Mouse (Mus musculus) liver, postnatal 0 days (tissue): ENCODE measurements around the gene Cir1. TPM values are rescaled to one million over a fixed set of nuclear protein-coding genes. Genes with fewer than 3 reads are reported as not detected.
A peak's percentile ranks its signal among the peaks of the same experiment; 100 is the strongest.

Source experiments
- ATAC-seq: fragments of 200-750 bp; cut with Nextera tagmentation; 2 replicates; pipeline ENCODE4 v1.8.0; 2017; ENCODE audit warnings: mild to moderate bottlenecking, moderate library complexity
- DNase-seq: peaks from one replicate; pipeline ENCODE4 v3.0.0-alpha.2; 2016
- H3K27ac ChIP-seq: fragments of 300-500 bp; sonication (generic); 2 replicates; pipeline ENCODE4 v1.5.1; 2014; ENCODE audit warnings: antibody characterized with exemption, moderate library complexity, mild to moderate bottlenecking, low read depth
- H3K27me3 ChIP-seq: fragments of 300-500 bp; sonication (generic); 2 replicates; pipeline ENCODE4 v1.6.1; 2014; ENCODE audit warnings: low read length, control low read depth, mixed read lengths; ENCODE audit not compliant: insufficient read depth
- H3K36me3 ChIP-seq: fragments of 300-500 bp; sonication (generic); replicated peaks from 2 replicates; pipeline ENCODE4 v1.6.1; 2014; ENCODE audit warnings: mild to moderate bottlenecking, control low read depth, low read length, moderate library complexity, mixed read lengths; ENCODE audit not compliant: insufficient read depth
- H3K4me1 ChIP-seq: fragments of 300-500 bp; sonication (generic); 2 replicates; pipeline ENCODE4 v1.6.1; 2014; ENCODE audit warnings: antibody characterized with exemption, mild to moderate bottlenecking, control low read depth; ENCODE audit not compliant: insufficient read depth
- H3K4me2 ChIP-seq: fragments of 300-500 bp; sonication (generic); 2 replicates; pipeline ENCODE4 v1.6.1; 2014; ENCODE audit warnings: low read depth, mild to moderate bottlenecking, low read length, moderate library complexity, mixed read lengths
- H3K4me3 ChIP-seq: fragments of 300-500 bp; sonication (generic); 2 replicates; pipeline ENCODE4 v1.5.1; 2014; ENCODE audit warnings: low read depth, low read length
- H3K9ac ChIP-seq: fragments of 300-500 bp; sonication (generic); replicated peaks from 2 replicates; pipeline ENCODE4 v1.6.1; 2014; ENCODE audit warnings: mild to moderate bottlenecking, moderate library complexity
- H3K9me3 ChIP-seq: fragments of 300-500 bp; sonication (generic); 2 replicates; pipeline ENCODE4 v1.6.1; 2016; ENCODE audit warnings: mild to moderate bottlenecking, control low read depth, low read length, mixed read lengths
- CTCF ChIP-seq: sonication (generic); IDR thresholded peaks from 2 replicates; pipeline ENCODE4 v1.5.1; 2016; ENCODE audit warnings: antibody characterized with exemption, low read depth
- EP300 ChIP-seq: IDR thresholded peaks from 2 replicates; pipeline ENCODE4 v1.6.1; 2016; ENCODE audit warnings: antibody characterized with exemption, low read depth, mild to moderate bottlenecking
- WGBS: fragments of 180-500 bp; shearing (Covaris S2); extraction: QIAGEN DNeasy Blood & Tissue Kit; methylation state at CpG from one replicate; pipeline ENCODE4 v1.1.7; 2014; ENCODE audit not compliant: insufficient replicate concordance; 5-methylcytosine and 5-hydroxymethylcytosine counted together
- polyA plus RNA-seq: library from polyadenylated mRNA; unstranded; fragments of >200 nt; fragmentation: Nextera tagmentation; extraction: Ambion mirVana; gene quantifications from 2 replicates; pipeline ENCODE4 v1.2.1, GENCODE M21; 2015

Gene Cir1
- 18.4 and 21.4 TPM in 2 replicates for polyA plus RNA-seq

GRCm38 (mm10) chr2:73312152-73313116, at the start of gene Cir1, which contains the start of gene Scrn3:
Cir1 (minus strand) TSS chr2:73312701.
Scrn3 (plus strand) TSS chr2:73312601.
- no peaks in the 10 kb centered on the region for H3K27me3 ChIP-seq
- peak within 1 kb of the TSS; percentile 81 for H3K9ac ChIP-seq
- no peak for TF ChIP-seq EP300
- TF ChIP-seq CTCF: no peak
- peak within 1 kb of the TSS; percentile 93 for H3K27ac ChIP-seq
- ATAC-seq: peak; percentile 95
- peak within 1 kb of the TSS; percentile 78 for H3K4me3 ChIP-seq
- H3K9me3 ChIP-seq: no peaks in the 10 kb centered on the region
- under 1% methylated on average over 64 of the region's 64 CpGs for WGBS
- H3K4me1 ChIP-seq: peaks cover 13% of the 10 kb centered on the region; the same call in 1 of the 2 replicates
- DNase-seq: peak; percentile 96
- peak within 1 kb of the TSS; percentile 72 for H3K4me2 ChIP-seq
- H3K36me3 ChIP-seq: peaks cover 32% of the 10 kb centered on the region

GRCm38 (mm10) chr2:73360536-73360935, 48.0 kb upstream of the Cir1 start:
- DNase-seq: no peak
- H3K36me3 ChIP-seq: peaks cover 5% of the 10 kb centered on the region; the same call in 1 of the 2 replicates
- no peak overlapping the region for H3K4me2 ChIP-seq
- WGBS: 75% methylated on average over 2 of the region's 2 CpGs
- peaks cover 9% of the 10 kb centered on the region for H3K4me1 ChIP-seq
- no peak overlapping the region for H3K9ac ChIP-seq
- ATAC-seq: no peak
- H3K27ac ChIP-seq: peak overlapping the region; percentile 68
- H3K9me3 ChIP-seq: no peaks in the 10 kb centered on the region
- H3K27me3 ChIP-seq: no peaks in the 10 kb centered on the region
- no peak overlapping the region for H3K4me3 ChIP-seq
- TF ChIP-seq CTCF (no peak), EP300 (no peak)

GRCm38 (mm10) chr2:73359941-73360340, 47.4 kb upstream of the Cir1 start:
- peak; percentile 100 for ATAC-seq
- H3K27me3 ChIP-seq: no peaks in the 10 kb centered on the region
- 0 out of 2 replicates have a peak, but pooled peaks have one; percentile 6 for TF ChIP-seq CTCF
- peak; percentile 88 for TF ChIP-seq EP300
- H3K27ac ChIP-seq: peak overlapping the region; percentile 68
- H3K4me1 ChIP-seq: peaks cover 9% of the 10 kb centered on the region
- WGBS: 59% methylated on average over 5 of the region's 5 CpGs
- H3K4me3 ChIP-seq: no peak overlapping the region
- peak overlapping the region; percentile 44 for H3K4me2 ChIP-seq
- DNase-seq: peak; percentile 53
- no peaks in the 10 kb centered on the region for H3K9me3 ChIP-seq
- H3K36me3 ChIP-seq: peaks cover 5% of the 10 kb centered on the region; the same call in 1 of the 2 replicates
- no peak overlapping the region for H3K9ac ChIP-seq

GRCm38 (mm10) chr2:73357004-73357403, 44.5 kb upstream of the Cir1 start:
- Histone ChIP-seq H3K4me3 (no peak overlapping the region), H3K36me3 (peaks cover 5% of the 10 kb centered on the region; the same call in 1 of the 2 replicates), H3K27ac (no peak overlapping the region), H3K4me1 (peaks cover 9% of the 10 kb centered on the region), H3K27me3 (no peaks in the 10 kb centered on the region), H3K4me2 (no peak overlapping the region), H3K9me3 (no peaks in the 10 kb centered on the region), H3K9ac (no peak overlapping the region)
- no peak for ATAC-seq
- 86% methylated on average over 18 of the region's 18 CpGs for WGBS
- TF ChIP-seq EP300 (no peak), CTCF (no peak)
- DNase-seq: no peak

- TF ChIP-seq EP300: no peak
- no peak for TF ChIP-seq CTCF
- 64% methylated on average over 7 of the region's 7 CpGs for WGBS
- H3K4me3 ChIP-seq: no peak overlapping the region
- H3K4me2 ChIP-seq: no peak overlapping the region
- H3K27ac ChIP-seq: no peak overlapping the region
- H3K9ac ChIP-seq: no peak overlapping the region
- H3K36me3 ChIP-seq: no peaks in the 10 kb centered on the region
- DNase-seq (no peak), ATAC-seq (no peak)
- no peaks in the 10 kb centered on the region for H3K9me3 ChIP-seq
- no peaks in the 10 kb centered on the region for H3K27me3 ChIP-seq
- no peaks in the 10 kb centered on the region for H3K4me1 ChIP-seq
Observed at GRCm38 (mm10) chr2:73351927-73352374, 39.5 kb upstream of the Cir1 start.

- TF ChIP-seq CTCF (no peak), EP300 (no peak)
- Histone ChIP-seq H3K9me3 (no peaks in the 10 kb centered on the region), H3K4me1 (no peaks in the 10 kb centered on the region), H3K4me2 (no peak overlapping the region), H3K27me3 (no peaks in the 10 kb centered on the region), H3K4me3 (no peak overlapping the region), H3K27ac (no peak overlapping the region), H3K36me3 (no peaks in the 10 kb centered on the region), H3K9ac (no peak overlapping the region)
- WGBS: 67% methylated on average over 5 of the region's 5 CpGs
- ATAC-seq (no peak), DNase-seq (no peak)
Observed at GRCm38 (mm10) chr2:73351496-73351895, 39.0 kb upstream of the Cir1 start.
